Mouse (Mus musculus): ENCODE data around the gene Rpl21.

- TF ChIP-seq CTCF (conservative IDR thresholded peaks at IDR 0.05; ENCODE audit: low read length) (no peak), NANOG (IDR thresholded peaks at IDR 0.05; ENCODE audit: borderline replicate concordance, low read length) (no peak)
Measured at GRCm38 (mm10) chr5:146806004-146806430, 26.7 kb upstream of the Rpl21 start.
